Mouse (Mus musculus) bone marrow macrophage, adult 2 months (primary cell): Measurements from ENCODE around the gene Suco.

Source experiments
- CTCF ChIP-seq: IDR thresholded peaks from 2 replicates; pipeline ENCODE4 v1.5.1; 2012; ENCODE audit warnings: low read depth, mild to moderate bottlenecking, low read length, moderate library complexity
- POLR2A ChIP-seq: IDR thresholded peaks from 2 replicates; pipeline ENCODE4 v1.6.1; 2012; ENCODE audit warnings: mild to moderate bottlenecking, low read depth, low read length, borderline replicate concordance

DNA sequence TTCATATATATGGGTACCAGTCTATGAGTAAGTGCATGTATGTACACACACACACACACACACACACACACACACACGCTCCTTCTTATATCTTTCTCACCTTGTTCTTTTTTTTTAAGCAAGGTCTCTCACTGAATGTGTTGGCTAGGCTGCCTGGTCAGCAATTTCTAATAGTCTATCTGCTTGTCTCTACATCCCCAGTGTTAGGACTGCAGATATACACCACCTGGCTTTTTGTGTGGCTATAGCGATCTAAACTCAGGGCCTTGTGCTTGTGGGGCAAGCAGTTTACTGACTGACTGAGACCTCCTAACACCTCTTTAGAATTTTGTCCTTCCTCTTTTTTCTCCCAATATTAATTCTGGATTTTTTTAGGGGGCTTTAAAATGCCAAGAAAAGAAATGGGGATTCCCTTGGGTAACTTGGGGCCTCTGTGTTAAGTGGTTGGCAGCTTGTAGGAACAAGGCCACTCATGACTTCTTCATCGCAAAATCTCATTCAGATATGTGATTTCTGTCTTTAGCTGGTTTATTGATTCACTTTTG lies 41.5 kb upstream of the Suco start:
- TF ChIP-seq POLR2A = no peak
- TF ChIP-seq CTCF = no peak
